In the genomic region with DNA sequence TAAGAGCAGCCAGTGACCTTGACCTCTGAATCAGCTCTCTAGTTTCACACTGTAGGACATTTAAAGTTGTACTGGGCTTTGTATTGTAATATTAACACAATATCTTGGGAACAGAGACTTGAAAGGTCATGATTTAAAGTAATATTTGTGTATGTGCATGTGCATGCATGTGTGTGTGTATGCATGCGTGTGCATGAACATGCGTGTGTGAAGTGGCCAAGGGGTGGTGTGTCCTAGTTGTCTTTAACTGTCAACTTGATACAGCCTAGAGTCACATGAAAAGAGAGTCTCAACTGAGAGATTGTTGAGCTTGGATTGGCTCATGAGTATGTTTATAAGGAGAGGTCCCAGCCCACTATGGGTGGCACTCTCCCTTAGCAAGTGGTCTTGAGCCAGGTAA, we compare ENCODE assay signal across 24 mouse cellular contexts. TPM values are rescaled to one million over a fixed set of nuclear protein-coding genes. Genes with fewer than 3 reads are reported as not detected.
DNase-seq lines count a peak whose midpoint lies in the region; ATAC-seq lines count a peak whose summit lies in the region.
"Had no signal": no experiment of that assay in that cellular context is flagged by ENCODE, and none has a peak within 500 bp of the region (broad histone marks: within the 10 kb centered on the region; RNA-seq: fewer than 3 reads in every experiment).

No protein-coding gene starts in this region.

- DNase-seq in forebrain, embryonic 11.5 days (ENCODE audit: low spot score), result peak; percentile 2
- peak; percentile 51 for DNase-seq in heart, embryonic 10.5 days (ENCODE audit: low spot score)
- DNase-seq in heart, postnatal 36 days, result no peak
- DNase-seq in testis, postnatal 10 days (ENCODE audit: low spot score), result peak; percentile 7
- no peak for DNase-seq in testis, postnatal 14 days (ENCODE audit: low spot score)
- DNase-seq: adrenal gland, adult 8-10 months; adrenal gland, postnatal 14 days; adrenal gland, postnatal 36 days; B cell, adult 2 months; cerebellum, adult 11-12 months; cerebellum, adult 2 months; cerebellum, adult 9-10 months; cerebellum, postnatal 10 days; cerebellum, postnatal 25 days; forebrain, postnatal 0 days had no signal

- 92% methylated on average over 2 of the region's 2 CpGs for WGBS in forebrain, embryonic 11.5 days
- WGBS in forebrain, embryonic 16.5 days, result 97% methylated on average over 2 of the region's 2 CpGs
- 90% methylated on average over 2 of the region's 2 CpGs for WGBS in heart, embryonic 10.5 days

- H3K4me2 ChIP-seq in forebrain, embryonic 11.5 days (ENCODE audit: low read depth, low read length, severe bottlenecking), result no peak overlapping the region
- H3K4me2 ChIP-seq in forebrain, embryonic 16.5 days (ENCODE audit: low read length), result no peak overlapping the region
- H3K4me2 ChIP-seq: embryonic facial prominence, embryonic 12.5 days; forebrain, embryonic 12.5 days had no signal

- no peak overlapping the region for H3K27ac ChIP-seq in forebrain, embryonic 11.5 days (ENCODE audit: low read depth, low read length)
- no peak overlapping the region for H3K27ac ChIP-seq in forebrain, embryonic 16.5 days (ENCODE audit: low read length)
- no peak overlapping the region for H3K27ac ChIP-seq in heart, embryonic 10.5 days
- H3K27ac ChIP-seq: embryonic facial prominence, embryonic 10.5 days; forebrain, embryonic 12.5 days had no signal

- no peaks in the 10 kb centered on the region for H3K27me3 ChIP-seq in forebrain, embryonic 11.5 days (ENCODE audit: control insufficient read depth, insufficient read depth, low read length)
- H3K27me3 ChIP-seq in forebrain, embryonic 16.5 days (replicated peaks; ENCODE audit: control insufficient read depth, insufficient read depth, low read length), result no peaks in the 10 kb centered on the region
- H3K27me3 ChIP-seq in heart, embryonic 10.5 days (ENCODE audit: insufficient read depth, poor library complexity, severe bottlenecking), result peaks cover 11% of the 10 kb centered on the region
- H3K27me3 ChIP-seq: embryonic facial prominence, embryonic 12.5 days; forebrain, embryonic 12.5 days had no signal

- no peak overlapping the region for H3K9ac ChIP-seq in forebrain, embryonic 11.5 days (ENCODE audit: low read length)
- no peak overlapping the region for H3K9ac ChIP-seq in forebrain, embryonic 16.5 days (replicated peaks; ENCODE audit: low read depth, low read length)
- H3K9ac ChIP-seq: embryonic facial prominence, embryonic 12.5 days; forebrain, embryonic 12.5 days; forebrain, postnatal 0 days had no signal

- H3K4me3 ChIP-seq in forebrain, embryonic 11.5 days (ENCODE audit: low read depth, low read length), result no peak overlapping the region
- H3K4me3 ChIP-seq in forebrain, embryonic 16.5 days (replicated peaks; ENCODE audit: low read length), result no peak overlapping the region
- H3K4me3 ChIP-seq in heart, embryonic 10.5 days, result no peak overlapping the region
- H3K4me3 ChIP-seq: embryonic facial prominence, embryonic 10.5 days; embryonic facial prominence, embryonic 12.5 days; forebrain, embryonic 12.5 days had no signal

- H3K36me3 ChIP-seq in forebrain, embryonic 11.5 days (ENCODE audit: control insufficient read depth, insufficient read depth, low read length), result no peaks in the 10 kb centered on the region
- no peaks in the 10 kb centered on the region for H3K36me3 ChIP-seq in forebrain, embryonic 16.5 days (ENCODE audit: control insufficient read depth, insufficient read depth)
- H3K36me3 ChIP-seq in heart, embryonic 10.5 days, result no peaks in the 10 kb centered on the region
- H3K36me3 ChIP-seq: embryonic facial prominence, embryonic 10.5 days; embryonic facial prominence, embryonic 12.5 days; forebrain, embryonic 12.5 days; G1E had no signal

- no peak for ATAC-seq in forebrain, embryonic 11.5 days (replicated peaks; ENCODE audit: low FRiP score)
- no peak for ATAC-seq in forebrain, embryonic 16.5 days
- ATAC-seq: activated CD4-positive, CD25-positive, alpha-beta regulatory T cell, adult 4 months; CD4-positive, CD25-positive, alpha-beta regulatory T cell, adult 4 months; forebrain, embryonic 14.5 days; forebrain, postnatal 0 days; Patski had no signal

- intact Hi-C loops in heart, postnatal 36 days (cut with DNase I), result no loop called here

- H3K4me1 ChIP-seq in forebrain, embryonic 11.5 days (replicated peaks; ENCODE audit: control insufficient read depth, insufficient read depth, low read length), result peaks cover 12% of the 10 kb centered on the region; the same call in 1 of the 2 replicates
- peaks cover 4% of the 10 kb centered on the region for H3K4me1 ChIP-seq in forebrain, embryonic 16.5 days (replicated peaks; ENCODE audit: control insufficient read depth, insufficient read depth, low read length)
- H3K4me1 ChIP-seq in heart, embryonic 10.5 days, result peaks cover 34% of the 10 kb centered on the region

- no peaks in the 10 kb centered on the region; the same call in 1 of the 2 replicates for H3K9me3 ChIP-seq in forebrain, embryonic 11.5 days (ENCODE audit: control insufficient read depth, low read length)
- H3K9me3 ChIP-seq in forebrain, embryonic 16.5 days (ENCODE audit: control insufficient read depth, low read length), result no peaks in the 10 kb centered on the region; the same call in 1 of the 2 replicates
- H3K9me3 ChIP-seq in heart, embryonic 10.5 days, result no peaks in the 10 kb centered on the region
- H3K9me3 ChIP-seq: forebrain, embryonic 12.5 days had no signal

RNA-seq across cellular contexts. Expression of a gene that starts 28.5 kb away (rescaled TPM):
- 9.4 and 10.7 TPM in 2 replicates for polyA plus RNA-seq in forebrain, embryonic 11.5 days (2014; fragmentation: Nextera tagmentation; extraction: Ambion mirVana)
- 16.4 and 21.3 TPM in 2 replicates for polyA plus RNA-seq in forebrain, embryonic 16.5 days (2015; fragmentation: Nextera tagmentation; extraction: Ambion mirVana)
- polyA plus RNA-seq in heart, embryonic 10.5 days (2016; fragmentation: Nextera tagmentation; extraction: Ambion mirVana), result 10.1 and 11.9 TPM in 2 replicates
- total RNA-seq in heart, postnatal 36 days (2021), result 10 to 100 TPM; 20.5 to 23.7 TPM

Comparison
In these comparisons a context has a peak if more than half of its experiments do, and no peak if none do; other contexts are left out.
1. DNase-seq: peak in forebrain, embryonic 11.5 days (single experiment), heart, embryonic 10.5 days (single experiment) and testis, postnatal 10 days (single experiment); none in heart, postnatal 36 days (0 of 2) and testis, postnatal 14 days (single experiment).